Mouse (Mus musculus) hindbrain, postnatal 0 days (tissue): Measurements from ENCODE around the gene Kars. TPM values are rescaled to one million over a fixed set of nuclear protein-coding genes. Genes with fewer than 3 reads are reported as not detected.

Experiments used
- ATAC-seq: fragments of 200-750 bp; cut with Nextera tagmentation; 2 replicates; pipeline ENCODE4 v1.8.0; 2017; ENCODE audit warnings: mild to moderate bottlenecking, moderate TSS enrichment, moderate library complexity
- DNase-seq: peaks from one replicate; pipeline ENCODE4 v3.0.0-alpha.2; 2015; ENCODE audit warnings: low spot score
- H3K27ac ChIP-seq: fragments of 300-500 bp; sonication (generic); 2 replicates; pipeline ENCODE4 v1.5.1; 2014; ENCODE audit warnings: mild to moderate bottlenecking
- H3K27me3 ChIP-seq: fragments of 300-500 bp; sonication (generic); 2 replicates; pipeline ENCODE4 v1.6.1; 2014; ENCODE audit warnings: low read length, mixed read lengths; ENCODE audit not compliant: insufficient read depth
- H3K36me3 ChIP-seq: fragments of 300-500 bp; sonication (generic); 2 replicates; pipeline ENCODE4 v1.6.1; 2014; ENCODE audit warnings: low read length, mixed read lengths; ENCODE audit not compliant: insufficient read depth
- H3K4me1 ChIP-seq: fragments of 300-500 bp; sonication (generic); 2 replicates; pipeline ENCODE4 v1.6.1; 2014; ENCODE audit warnings: antibody characterized with exemption, low read length, mixed read lengths; ENCODE audit not compliant: insufficient read depth
- H3K4me2 ChIP-seq: fragments of 300-500 bp; sonication (generic); 2 replicates; pipeline ENCODE4 v1.6.1; 2014; ENCODE audit warnings: low read depth, mild to moderate bottlenecking, low read length, moderate library complexity, mixed read lengths
- H3K4me3 ChIP-seq: fragments of 300-500 bp; sonication (generic); 2 replicates; pipeline ENCODE4 v1.5.1; 2014; ENCODE audit warnings: low read length
- H3K9ac ChIP-seq: fragments of 300-500 bp; sonication (generic); replicated peaks from 2 replicates; pipeline ENCODE4 v1.6.1; 2014; ENCODE audit warnings: mild to moderate bottlenecking, low read length, moderate library complexity, mixed read lengths
- H3K9me3 ChIP-seq: fragments of 300-500 bp; sonication (generic); 2 replicates; pipeline ENCODE4 v1.6.1; 2016; ENCODE audit warnings: low read length, mixed read lengths
- CTCF ChIP-seq: IDR thresholded peaks from 2 replicates; pipeline ENCODE4 v1.5.1; 2016; ENCODE audit warnings: antibody characterized with exemption, control low read depth, low read depth
- WGBS: fragments of 180-500 bp; shearing (Covaris S2); extraction: QIAGEN DNeasy Blood & Tissue Kit; methylation state at CpG from one replicate; pipeline ENCODE4 v1.1.7; 2014; 5-methylcytosine and 5-hydroxymethylcytosine counted together
- polyA plus RNA-seq: library from polyadenylated mRNA; unstranded; fragments of >200 nt; fragmentation: Nextera tagmentation; extraction: Ambion mirVana; gene quantifications from 2 replicates; pipeline ENCODE4 v1.2.1, GENCODE M21; 2015
- total RNA-seq: library from RNA; depleted of rRNA; stranded (reverse); fragments of >200 nt; gene quantifications from 2 replicates; pipeline ENCODE4 v1.2.3, GENCODE M21; 2014; rRNA removed

The Kars gene
- total RNA-seq, result 106 and 107 TPM in 2 replicates
- polyA plus RNA-seq, result 158 and 162 TPM in 2 replicates

GRCm38 (mm10) chr8:112010997-112011815 lies at the start of gene Kars, which contains the start of gene Terf2ip:
Kars (minus strand) TSS chr8:112011323.
Terf2ip (plus strand) TSS chr8:112011398.
- peak; percentile 97 for DNase-seq

GRCm38 (mm10) chr8:112054456-112054855 lies 43.3 kb upstream of the Kars start:
- TF ChIP-seq CTCF, result no peak
- no peaks in the 10 kb centered on the region for H3K27me3 ChIP-seq
- H3K4me3 ChIP-seq, result no peak overlapping the region
- ATAC-seq (no peak), DNase-seq (no peak)
- no peak overlapping the region for H3K4me2 ChIP-seq
- H3K36me3 ChIP-seq, result no peaks in the 10 kb centered on the region
- H3K4me1 ChIP-seq, result no peaks in the 10 kb centered on the region
- H3K27ac ChIP-seq, result no peak overlapping the region
- H3K9ac ChIP-seq, result no peak overlapping the region
- no peaks in the 10 kb centered on the region for H3K9me3 ChIP-seq

More at GRCm38 (mm10) chr8:112010997-112011815, at the start of gene Kars, which contains the start of gene Terf2ip:
- TF ChIP-seq CTCF, result 0 out of 2 replicates have a peak, but pooled peaks have one; percentile 3
- peak; percentile 97 for ATAC-seq
- Histone ChIP-seq H3K36me3 (peaks cover 12% of the 10 kb centered on the region), H3K27ac (peak within 1 kb of the TSS; percentile 85), H3K4me1 (peaks cover 14% of the 10 kb centered on the region), H3K4me2 (peak within 1 kb of the TSS; percentile 86), H3K27me3 (no peaks in the 10 kb centered on the region), H3K9ac (peak within 1 kb of the TSS; percentile 88), H3K4me3 (peak within 1 kb of the TSS; percentile 91), H3K9me3 (no peaks in the 10 kb centered on the region)
- WGBS, result under 1% methylated on average over 61 of the region's 61 CpGs

- no peak for DNase-seq
- no peak overlapping the region for H3K9ac ChIP-seq
- no peaks in the 10 kb centered on the region for H3K27me3 ChIP-seq
- H3K27ac ChIP-seq, result no peak overlapping the region
- H3K4me2 ChIP-seq, result no peak overlapping the region
- no peak for ATAC-seq
- TF ChIP-seq CTCF, result no peak
- no peaks in the 10 kb centered on the region for H3K9me3 ChIP-seq
- H3K36me3 ChIP-seq, result no peaks in the 10 kb centered on the region
- 83% methylated on average over 9 of the region's 9 CpGs for WGBS
- H3K4me1 ChIP-seq, result no peaks in the 10 kb centered on the region
- no peak overlapping the region for H3K4me3 ChIP-seq
Measured at GRCm38 (mm10) chr8:112051537-112051936, 40.4 kb upstream of the Kars start.

- Histone ChIP-seq H3K9ac (no peak overlapping the region), H3K4me2 (no peak overlapping the region), H3K9me3 (no peaks in the 10 kb centered on the region), H3K4me3 (no peak overlapping the region), H3K27me3 (no peaks in the 10 kb centered on the region), H3K4me1 (no peaks in the 10 kb centered on the region), H3K36me3 (no peaks in the 10 kb centered on the region), H3K27ac (no peak overlapping the region)
- DNase-seq (no peak), ATAC-seq (no peak)
- TF ChIP-seq CTCF, result peak; percentile 38
- WGBS, result 88% methylated on average over 6 of the region's 6 CpGs
Measured at GRCm38 (mm10) chr8:112049984-112050383, 38.9 kb upstream of the Kars start.

GRCm38 (mm10) chr8:112048293-112048692 lies 37.2 kb upstream of the Kars start:
- peak; percentile 56 for TF ChIP-seq CTCF
- peak; percentile 46 for DNase-seq
- WGBS, result 68% methylated on average over 6 of the region's 6 CpGs

GRCm38 (mm10) chr8:112045896-112046295 lies 34.8 kb upstream of the Kars start:
- H3K4me1 ChIP-seq, result no peaks in the 10 kb centered on the region
- no peak overlapping the region for H3K4me3 ChIP-seq
- H3K27ac ChIP-seq, result no peak overlapping the region
- WGBS, result 1% methylated on average over 7 of the region's 7 CpGs
- H3K9ac ChIP-seq, result no peak overlapping the region
- TF ChIP-seq CTCF, result peak; percentile 97
- no peak overlapping the region for H3K4me2 ChIP-seq
- H3K27me3 ChIP-seq, result no peaks in the 10 kb centered on the region
- DNase-seq (peak; percentile 95), ATAC-seq (peak; percentile 88)
- no peaks in the 10 kb centered on the region for H3K9me3 ChIP-seq
- H3K36me3 ChIP-seq, result no peaks in the 10 kb centered on the region

More at GRCm38 (mm10) chr8:112048293-112048692, 37.2 kb upstream of the Kars start:
- H3K36me3 ChIP-seq, result no peaks in the 10 kb centered on the region
- H3K27me3 ChIP-seq, result no peaks in the 10 kb centered on the region
- no peak for ATAC-seq
- no peak overlapping the region for H3K4me2 ChIP-seq
- no peaks in the 10 kb centered on the region for H3K9me3 ChIP-seq
- H3K4me3 ChIP-seq, result no peak overlapping the region
- no peak overlapping the region for H3K27ac ChIP-seq
- H3K4me1 ChIP-seq, result no peaks in the 10 kb centered on the region
- H3K9ac ChIP-seq, result no peak overlapping the region

GRCm38 (mm10) chr8:112045182-112045581 lies 34.1 kb upstream of the Kars start:
- no peaks in the 10 kb centered on the region for H3K4me1 ChIP-seq
- WGBS, result 89% methylated on average over 5 of the region's 5 CpGs
- H3K9ac ChIP-seq, result no peak overlapping the region
- no peak overlapping the region for H3K27ac ChIP-seq
- TF ChIP-seq CTCF, result peak; percentile 53
- H3K9me3 ChIP-seq, result no peaks in the 10 kb centered on the region
- H3K4me2 ChIP-seq, result no peak overlapping the region
- no peak for DNase-seq
- no peak overlapping the region for H3K4me3 ChIP-seq
- no peaks in the 10 kb centered on the region for H3K36me3 ChIP-seq
- no peaks in the 10 kb centered on the region for H3K27me3 ChIP-seq
- no peak for ATAC-seq
